In genomic region chr12:24747297-24747696, GRCm38 (mm10) we compare ENCODE assay signal across 17 mouse cellular contexts. TPM values are rescaled to one million over a fixed set of nuclear protein-coding genes. Genes with fewer than 3 reads are reported as not detected.
DNase-seq lines count a peak whose midpoint lies in the region; ATAC-seq and TF ChIP-seq lines count a peak whose summit lies in the region.
"Had no signal": no experiment of that assay in that cellular context is flagged by ENCODE, and none has a peak within 500 bp of the region (broad histone marks: within the 10 kb centered on the region; RNA-seq: fewer than 3 reads in every experiment).

No protein-coding gene starts in this region.

- WGBS in forebrain, embryonic 16.5 days, result 41% methylated on average over 8 of the region's 8 CpGs
- WGBS in forebrain, postnatal 0 days, result 43% methylated on average over 8 of the region's 8 CpGs
- WGBS in lung, embryonic 15.5 days, result 44% methylated on average over 8 of the region's 8 CpGs
- 65% methylated on average over 8 of the region's 8 CpGs for WGBS in embryonic facial prominence, embryonic 12.5 days
- WGBS in limb, embryonic 14.5 days, result 64% methylated on average over 8 of the region's 8 CpGs
- WGBS in intestine, embryonic 16.5 days, result 65% methylated on average over 8 of the region's 8 CpGs

- no peaks in the 10 kb centered on the region for H3K9me3 ChIP-seq in forebrain, embryonic 16.5 days (ENCODE audit: control insufficient read depth, low read length)
- H3K9me3 ChIP-seq in forebrain, postnatal 0 days (ENCODE audit: low read length), result no peaks in the 10 kb centered on the region
- no peaks in the 10 kb centered on the region for H3K9me3 ChIP-seq in lung, embryonic 15.5 days
- H3K9me3 ChIP-seq in embryonic facial prominence, embryonic 12.5 days, result no peaks in the 10 kb centered on the region
- no peaks in the 10 kb centered on the region for H3K9me3 ChIP-seq in limb, embryonic 14.5 days (ENCODE audit: control insufficient read depth, low read length)
- no peaks in the 10 kb centered on the region for H3K9me3 ChIP-seq in intestine, embryonic 16.5 days (ENCODE audit: control insufficient read depth, low read length)
- H3K9me3 ChIP-seq: forebrain, embryonic 10.5 days; liver, embryonic 12.5 days; midbrain, embryonic 12.5 days had no signal

- no peak overlapping the region for H3K4me2 ChIP-seq in forebrain, embryonic 16.5 days (ENCODE audit: low read length)
- H3K4me2 ChIP-seq in forebrain, postnatal 0 days (ENCODE audit: low read depth), result no peak overlapping the region
- no peak overlapping the region for H3K4me2 ChIP-seq in lung, embryonic 15.5 days
- no peak overlapping the region for H3K4me2 ChIP-seq in embryonic facial prominence, embryonic 12.5 days (replicated peaks)
- H3K4me2 ChIP-seq in limb, embryonic 14.5 days (replicated peaks; ENCODE audit: low read depth, low read length, severe bottlenecking), result no peak overlapping the region
- no peak overlapping the region for H3K4me2 ChIP-seq in intestine, embryonic 16.5 days (ENCODE audit: low read depth, low read length)
- H3K4me2 ChIP-seq: liver, embryonic 12.5 days; midbrain, embryonic 12.5 days had no signal

- no peak for TF ChIP-seq POLR2A in limb, embryonic 14.5 days (IDR thresholded peaks at IDR 0.05; ENCODE audit: borderline replicate concordance, extremely low read depth, insufficient read depth, insufficient read length)

- H3K4me3 ChIP-seq in forebrain, embryonic 16.5 days (replicated peaks; ENCODE audit: low read length), result no peak overlapping the region
- no peak overlapping the region for H3K4me3 ChIP-seq in forebrain, postnatal 0 days (ENCODE audit: low read depth, low read length)
- H3K4me3 ChIP-seq in lung, embryonic 15.5 days, result no peak overlapping the region
- H3K4me3 ChIP-seq in embryonic facial prominence, embryonic 12.5 days, result no peak overlapping the region
- H3K4me3 ChIP-seq in limb, embryonic 14.5 days (replicated peaks; ENCODE audit: low read length), result no peak overlapping the region
- H3K4me3 ChIP-seq in intestine, embryonic 16.5 days (ENCODE audit: low read length), result no peak overlapping the region
- H3K4me3 ChIP-seq: forebrain, embryonic 10.5 days; liver, embryonic 12.5 days; midbrain, embryonic 12.5 days had no signal

- no peaks in the 10 kb centered on the region for H3K36me3 ChIP-seq in forebrain, embryonic 16.5 days (ENCODE audit: control insufficient read depth, insufficient read depth)
- no peaks in the 10 kb centered on the region for H3K36me3 ChIP-seq in forebrain, postnatal 0 days (ENCODE audit: insufficient read depth)
- H3K36me3 ChIP-seq in lung, embryonic 15.5 days, result no peaks in the 10 kb centered on the region
- no peaks in the 10 kb centered on the region for H3K36me3 ChIP-seq in embryonic facial prominence, embryonic 12.5 days
- no peaks in the 10 kb centered on the region for H3K36me3 ChIP-seq in limb, embryonic 14.5 days (ENCODE audit: control insufficient read depth, insufficient read depth, low read length)
- no peaks in the 10 kb centered on the region for H3K36me3 ChIP-seq in intestine, embryonic 16.5 days (ENCODE audit: control insufficient read depth, insufficient read depth, low read length)
- H3K36me3 ChIP-seq: forebrain, embryonic 10.5 days; liver, embryonic 12.5 days; midbrain, embryonic 12.5 days had no signal

- DNase-seq in forebrain, postnatal 0 days, result no peak
- no peak for DNase-seq in lung, postnatal 36 days
- no peak for DNase-seq in limb, embryonic 14.5 days (ENCODE audit: low spot score)
- DNase-seq in T-cell, adult 2 months (ENCODE audit: low spot score), result no peak
- DNase-seq: adrenal gland, postnatal 25 days; cerebellum, postnatal 25 days; spleen, adult 18-20 months; thymus, postnatal 4 days had no signal

- no peak overlapping the region for H3K27ac ChIP-seq in forebrain, embryonic 16.5 days (ENCODE audit: low read length)
- H3K27ac ChIP-seq in forebrain, postnatal 0 days (ENCODE audit: low read depth, low read length), result no peak overlapping the region; the same call in 1 of the 2 replicates
- peak overlapping the region; percentile 15; the same call in 1 of the 2 replicates for H3K27ac ChIP-seq in lung, embryonic 15.5 days
- peak overlapping the region; percentile 30 for H3K27ac ChIP-seq in embryonic facial prominence, embryonic 12.5 days
- H3K27ac ChIP-seq in limb, embryonic 14.5 days (replicated peaks; ENCODE audit: low read depth, low read length), result peak overlapping the region; percentile 49
- H3K27ac ChIP-seq in intestine, embryonic 16.5 days (ENCODE audit: low read length), result no peak overlapping the region
- H3K27ac ChIP-seq: forebrain, embryonic 10.5 days; kidney, postnatal 0 days; liver, embryonic 12.5 days; midbrain, embryonic 12.5 days had no signal

- TF ChIP-seq CTCF in forebrain, postnatal 0 days (IDR thresholded peaks at IDR 0.05; ENCODE audit: low read depth), result no peak

- 0 out of 2 replicates have a peak, but pooled peaks have one; percentile 10 for ATAC-seq in forebrain, embryonic 16.5 days
- ATAC-seq in forebrain, postnatal 0 days, result no peak
- ATAC-seq in lung, embryonic 15.5 days (ENCODE audit: borderline replicate concordance, extremely low read depth, low FRiP score, low TSS enrichment), result no peak
- ATAC-seq in embryonic facial prominence, embryonic 12.5 days (ENCODE audit: insufficient number of reproducible peaks, insufficient read depth, low FRiP score, low TSS enrichment), result no peak
- no peak for ATAC-seq in limb, embryonic 14.5 days (ENCODE audit: low FRiP score, low read depth)
- ATAC-seq in intestine, embryonic 16.5 days, result no peak
- ATAC-seq: liver, embryonic 12.5 days had no signal

- peaks cover 15% of the 10 kb centered on the region for H3K4me1 ChIP-seq in forebrain, embryonic 16.5 days (replicated peaks; ENCODE audit: control insufficient read depth, insufficient read depth, low read length)
- no peaks in the 10 kb centered on the region for H3K4me1 ChIP-seq in forebrain, postnatal 0 days (ENCODE audit: insufficient read depth)
- H3K4me1 ChIP-seq in lung, embryonic 15.5 days, result 0 out of 2 replicates have a peak, but pooled peaks cover 3% of the 10 kb centered on the region
- peaks cover 15% of the 10 kb centered on the region; the same call in 1 of the 2 replicates for H3K4me1 ChIP-seq in embryonic facial prominence, embryonic 12.5 days
- no peaks in the 10 kb centered on the region for H3K4me1 ChIP-seq in limb, embryonic 14.5 days (ENCODE audit: control insufficient read depth, insufficient read depth, low read length)
- no peaks in the 10 kb centered on the region for H3K4me1 ChIP-seq in intestine, embryonic 16.5 days (ENCODE audit: control insufficient read depth, insufficient read depth, low read length)
- H3K4me1 ChIP-seq: liver, embryonic 12.5 days had no signal

- H3K27me3 ChIP-seq in forebrain, embryonic 16.5 days (replicated peaks; ENCODE audit: control insufficient read depth, insufficient read depth, low read length), result no peaks in the 10 kb centered on the region
- H3K27me3 ChIP-seq in forebrain, postnatal 0 days (ENCODE audit: insufficient read depth, low read length), result no peaks in the 10 kb centered on the region
- no peaks in the 10 kb centered on the region for H3K27me3 ChIP-seq in lung, embryonic 15.5 days
- no peaks in the 10 kb centered on the region for H3K27me3 ChIP-seq in embryonic facial prominence, embryonic 12.5 days
- no peaks in the 10 kb centered on the region for H3K27me3 ChIP-seq in limb, embryonic 14.5 days (ENCODE audit: control insufficient read depth, insufficient read depth, low read length)
- H3K27me3 ChIP-seq in intestine, embryonic 16.5 days (replicated peaks; ENCODE audit: control insufficient read depth, insufficient read depth, low read length), result no peaks in the 10 kb centered on the region
- H3K27me3 ChIP-seq: CH12.LX; liver, embryonic 12.5 days; midbrain, embryonic 12.5 days had no signal

- H3K9ac ChIP-seq in forebrain, embryonic 16.5 days (replicated peaks; ENCODE audit: low read depth, low read length), result no peak overlapping the region
- no peak overlapping the region for H3K9ac ChIP-seq in forebrain, postnatal 0 days
- no peak overlapping the region for H3K9ac ChIP-seq in lung, embryonic 15.5 days
- no peak overlapping the region for H3K9ac ChIP-seq in embryonic facial prominence, embryonic 12.5 days
- H3K9ac ChIP-seq in limb, embryonic 14.5 days (ENCODE audit: low read depth, low read length, severe bottlenecking), result no peak overlapping the region
- no peak overlapping the region for H3K9ac ChIP-seq in intestine, embryonic 16.5 days (ENCODE audit: low read depth, low read length)
- H3K9ac ChIP-seq: liver, embryonic 12.5 days; midbrain, embryonic 12.5 days had no signal

RNA-seq across cellular contexts. Expression of gene Rrm2, which starts 39.3 kb away (rescaled TPM):
- 138 and 169 TPM in 2 replicates for polyA plus RNA-seq in forebrain, embryonic 16.5 days (2015; fragmentation: Nextera tagmentation; extraction: Ambion mirVana)
- total RNA-seq in forebrain, postnatal 0 days (2014; rRNA removed), result 18.2 and 19.2 TPM in 2 replicates
- 50.3 and 50.7 TPM in 2 replicates for polyA plus RNA-seq in forebrain, postnatal 0 days (2015; fragmentation: Nextera tagmentation; extraction: Ambion mirVana)
- polyA plus RNA-seq in lung, embryonic 15.5 days (2015; fragmentation: Nextera tagmentation; extraction: Ambion mirVana), result 222 and 224 TPM in 2 replicates
- 289 and 307 TPM in 2 replicates for polyA plus RNA-seq in embryonic facial prominence, embryonic 12.5 days (2016; fragmentation: Nextera tagmentation; extraction: Ambion mirVana)
- polyA plus RNA-seq in limb, embryonic 14.5 days (2012; rRNA removed), result 60.6 and 67.2 TPM in 2 replicates
- 128 and 135 TPM in 2 replicates for polyA plus RNA-seq in limb, embryonic 14.5 days (2014; fragmentation: Nextera tagmentation; extraction: Ambion mirVana)
- 122 and 147 TPM in 2 replicates for polyA plus RNA-seq in intestine, embryonic 16.5 days (2015; fragmentation: Nextera tagmentation; extraction: Ambion mirVana)

Comparison
In these comparisons a context has a peak if more than half of its experiments do, and no peak if none do; other contexts are left out.
1. H3K27ac ChIP-seq: peak in lung, embryonic 15.5 days (single experiment), embryonic facial prominence, embryonic 12.5 days (single experiment) and limb, embryonic 14.5 days (single experiment); none in forebrain, embryonic 16.5 days (single experiment), forebrain, postnatal 0 days (single experiment) and intestine, embryonic 16.5 days (single experiment).